Mouse (Mus musculus) heart, embryonic 13.5 days (tissue): ENCODE results near the gene Spi1. TPM values are rescaled to one million over a fixed set of nuclear protein-coding genes. Genes with fewer than 3 reads are reported as not detected.

ENCODE experiments used
- ATAC-seq: fragments of 200-750 bp; cut with Nextera tagmentation; 2 replicates; pipeline ENCODE4 v1.8.0; 2017; ENCODE audit warnings: moderate TSS enrichment; ENCODE audit not compliant: insufficient number of reproducible peaks, low FRiP score, low TSS enrichment; ENCODE audit errors: extremely low read depth
- H3K27ac ChIP-seq: fragments of 300-500 bp; sonication (generic); replicated peaks from 2 replicates; pipeline ENCODE4 v1.5.1; 2015; ENCODE audit warnings: moderate library complexity, mild to moderate bottlenecking, inconsistent platforms
- H3K27me3 ChIP-seq: fragments of 300-500 bp; sonication (generic); replicated peaks from 2 replicates; pipeline ENCODE4 v1.6.1; 2015; ENCODE audit warnings: mild to moderate bottlenecking, inconsistent platforms
- H3K36me3 ChIP-seq: fragments of 300-500 bp; sonication (generic); 2 replicates; pipeline ENCODE4 v1.6.1; 2015; ENCODE audit warnings: mild to moderate bottlenecking, inconsistent platforms
- H3K4me1 ChIP-seq: fragments of 300-500 bp; sonication (generic); 2 replicates; pipeline ENCODE4 v1.6.1; 2015; ENCODE audit warnings: inconsistent platforms
- H3K4me2 ChIP-seq: fragments of 300-500 bp; sonication (generic); 2 replicates; pipeline ENCODE4 v1.6.1; 2015; ENCODE audit warnings: inconsistent platforms, mild to moderate bottlenecking, moderate library complexity
- H3K4me3 ChIP-seq: fragments of 300-500 bp; sonication (generic); 2 replicates; pipeline ENCODE4 v1.5.1; 2015; ENCODE audit warnings: moderate library complexity, mild to moderate bottlenecking, inconsistent platforms
- H3K9ac ChIP-seq: fragments of 300-500 bp; sonication (generic); 2 replicates; pipeline ENCODE4 v1.6.1; 2015; ENCODE audit warnings: inconsistent platforms, mild to moderate bottlenecking, moderate library complexity
- H3K9me3 ChIP-seq: fragments of 300-500 bp; sonication (generic); 2 replicates; pipeline ENCODE4 v1.6.1; 2016; ENCODE audit warnings: inconsistent platforms
- WGBS: fragments of 180-500 bp; shearing (Covaris S2); methylation state at CpG from one replicate; pipeline ENCODE4 v1.1.7; 2015; ENCODE audit warnings: mixed read lengths; 5-methylcytosine and 5-hydroxymethylcytosine counted together
- polyA plus RNA-seq: library from polyadenylated mRNA; unstranded; fragments of >200 nt; fragmentation: Nextera tagmentation; extraction: Ambion mirVana; gene quantifications from 2 replicates; pipeline ENCODE4 v1.2.1, GENCODE M21; 2015

Spi1 gene
- polyA plus RNA-seq, 1 experiment from 2014 or later, result 3.5 TPM

GRCm38 (mm10) chr2:91114781-91115577, 32.8 kb downstream of the Spi1 start:
- Histone ChIP-seq H3K27me3 (no peaks in the 10 kb centered on the region), H3K4me1 (peaks cover 39% of the 10 kb centered on the region), H3K36me3 (peaks cover 9% of the 10 kb centered on the region), H3K9me3 (no peaks in the 10 kb centered on the region), H3K4me3 (peak overlapping the region; percentile 55), H3K4me2 (peak overlapping the region; percentile 88), H3K27ac (peak overlapping the region; percentile 61), H3K9ac (peak overlapping the region; percentile 84)
- no peak for ATAC-seq
- WGBS, result 8% methylated on average over 35 of the region's 42 CpGs

DNA sequence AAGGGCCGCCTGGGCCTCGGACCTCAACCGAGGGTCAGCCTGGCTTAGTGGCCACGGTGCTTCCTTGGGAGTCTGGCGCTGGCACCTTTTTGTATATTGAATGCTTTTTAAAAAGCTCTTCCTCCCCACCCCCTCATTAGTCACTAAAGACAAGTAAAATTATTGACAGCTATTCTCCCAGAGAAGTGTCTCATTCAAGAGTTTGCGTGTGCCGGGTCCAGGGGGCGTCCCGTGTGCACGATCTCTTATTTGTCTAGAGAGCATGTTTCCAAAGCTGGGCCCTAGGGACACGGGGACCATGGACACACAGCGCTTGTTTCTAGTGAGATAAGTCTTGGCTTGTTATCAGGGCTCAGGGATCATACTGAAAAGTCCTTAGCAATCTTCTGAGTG, 33.4 kb downstream of the Spi1 start:
- Histone ChIP-seq H3K27ac (peak overlapping the region; percentile 61), H3K36me3 (peaks cover 15% of the 10 kb centered on the region), H3K4me3 (peak overlapping the region; percentile 55), H3K9me3 (no peaks in the 10 kb centered on the region), H3K27me3 (no peaks in the 10 kb centered on the region), H3K9ac (peak overlapping the region; percentile 84), H3K4me1 (peaks cover 39% of the 10 kb centered on the region), H3K4me2 (peak overlapping the region; percentile 88)
- no peak for ATAC-seq
- 28% methylated on average over 12 of the region's 12 CpGs for WGBS

DNA sequence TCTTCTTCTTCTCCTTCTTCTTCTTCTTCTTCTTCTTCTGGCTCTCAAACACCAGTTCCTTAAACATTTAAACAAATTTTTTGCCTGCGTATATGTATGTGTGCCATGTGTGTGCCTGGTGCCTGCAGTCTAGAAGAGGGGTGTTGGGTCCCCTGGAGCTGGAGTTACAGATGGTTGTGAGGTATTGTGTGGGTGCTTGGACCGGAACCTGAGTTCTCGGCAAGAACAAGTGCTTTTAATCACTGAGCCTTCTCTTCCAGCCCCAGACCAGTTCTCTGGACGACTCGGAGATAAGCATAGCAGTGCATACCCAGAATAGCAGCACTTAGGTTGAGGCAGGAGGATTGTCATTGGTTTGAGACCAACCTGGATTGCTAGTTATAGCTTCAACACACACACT, 34.7 kb downstream of the Spi1 start:
- Histone ChIP-seq H3K4me3 (peak overlapping the region; percentile 75), H3K27me3 (no peaks in the 10 kb centered on the region), H3K9ac (0 out of 2 replicates have a peak overlapping the region, but pooled peaks have one; percentile 30)

DNA sequence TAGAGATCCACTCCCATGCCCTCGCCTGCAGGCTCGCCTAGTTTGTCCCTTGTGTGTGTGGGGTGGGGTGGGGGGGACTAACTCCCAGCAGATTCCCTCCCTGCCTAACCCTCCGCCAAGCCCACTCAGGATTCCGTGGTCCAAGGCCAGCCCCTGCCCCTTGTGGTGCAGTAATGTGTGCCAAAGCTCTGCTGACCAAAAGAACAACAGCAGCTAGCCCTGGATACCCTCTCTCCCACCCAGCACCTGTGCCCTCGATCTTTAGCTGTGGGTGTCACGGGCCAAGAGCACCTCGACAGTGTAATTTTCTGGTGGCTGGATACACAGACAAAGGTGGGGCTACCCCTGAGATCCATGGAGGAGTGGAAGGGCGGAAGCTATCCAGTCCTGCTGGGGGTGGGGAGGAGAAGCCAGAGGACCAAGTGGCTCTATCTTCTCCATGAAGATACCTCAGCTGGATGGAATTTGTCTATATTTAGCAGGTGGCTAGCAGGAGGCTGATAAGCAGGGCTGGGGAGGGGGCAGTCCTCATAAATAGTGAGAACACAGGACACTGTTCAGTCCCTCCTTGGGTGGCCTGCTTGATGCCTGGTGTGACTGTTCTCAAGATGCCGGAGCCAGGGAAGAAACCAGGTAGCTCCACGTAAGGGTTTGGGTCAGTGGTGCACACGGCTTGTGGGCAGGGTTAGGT, 35.5 kb downstream of the Spi1 start, which contains the start of gene Mybpc3:
TSS of gene Mybpc3 (plus strand) at position 560 of the 691 bp plus-strand sequence.
- Histone ChIP-seq H3K9me3 (no peaks in the 10 kb centered on the region), H3K4me2 (peak within 1 kb of the TSS; percentile 81), H3K9ac (peak within 1 kb of the TSS; percentile 95), H3K27me3 (no peaks in the 10 kb centered on the region), H3K4me1 (peaks cover 51% of the 10 kb centered on the region), H3K36me3 (peaks cover 37% of the 10 kb centered on the region), H3K4me3 (peak within 1 kb of the TSS; percentile 75), H3K27ac (peak within 1 kb of the TSS; percentile 98)
- WGBS, result 34% methylated on average over 11 of the region's 11 CpGs
- ATAC-seq, result peak; percentile 33; the same call in 1 of the 2 replicates

More for the DNA sequence above, 34.7 kb downstream of the Spi1 start:
- Histone ChIP-seq H3K4me2 (peak overlapping the region; percentile 81), H3K27ac (peak overlapping the region; percentile 98), H3K4me1 (peaks cover 50% of the 10 kb centered on the region), H3K36me3 (peaks cover 28% of the 10 kb centered on the region), H3K9me3 (no peaks in the 10 kb centered on the region)
- ATAC-seq, result no peak
- WGBS, result 34% methylated on average over 5 of the region's 5 CpGs

DNA sequence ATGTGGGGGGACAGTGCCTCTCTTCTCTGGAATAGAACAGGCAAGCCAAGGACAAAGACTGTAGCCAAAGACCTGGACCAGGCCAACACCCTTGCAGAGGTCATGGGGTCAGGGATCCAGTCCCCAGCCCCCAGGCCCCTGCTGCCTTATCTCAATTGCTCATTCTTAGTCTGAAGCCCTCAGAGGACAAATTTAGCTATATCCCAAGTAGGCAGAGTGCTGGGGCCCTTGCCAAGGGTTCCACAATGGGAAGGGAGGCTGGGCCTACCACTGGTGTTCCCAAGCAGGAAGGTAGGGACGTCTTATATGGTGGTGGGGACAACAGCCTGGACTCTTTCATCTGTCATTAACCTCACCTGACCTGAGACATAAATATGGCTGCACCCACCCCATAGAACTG, 36.5 kb downstream of the Spi1 start:
- H3K9me3 ChIP-seq, result no peaks in the 10 kb centered on the region
- H3K36me3 ChIP-seq, result peaks cover 46% of the 10 kb centered on the region
- peak overlapping the region; percentile 98 for H3K27ac ChIP-seq
- peak overlapping the region; percentile 95 for H3K9ac ChIP-seq
- 35% methylated on average over 1 of the region's 1 CpGs for whole genome bisulfite sequencing
- H3K4me2 ChIP-seq, result peak overlapping the region; percentile 81
- no peaks in the 10 kb centered on the region for H3K27me3 ChIP-seq
- H3K4me1 ChIP-seq, result peaks cover 53% of the 10 kb centered on the region
- H3K4me3 ChIP-seq, result peak overlapping the region; percentile 75
- peak; percentile 34; the same call in 1 of the 2 replicates for ATAC-seq

DNA sequence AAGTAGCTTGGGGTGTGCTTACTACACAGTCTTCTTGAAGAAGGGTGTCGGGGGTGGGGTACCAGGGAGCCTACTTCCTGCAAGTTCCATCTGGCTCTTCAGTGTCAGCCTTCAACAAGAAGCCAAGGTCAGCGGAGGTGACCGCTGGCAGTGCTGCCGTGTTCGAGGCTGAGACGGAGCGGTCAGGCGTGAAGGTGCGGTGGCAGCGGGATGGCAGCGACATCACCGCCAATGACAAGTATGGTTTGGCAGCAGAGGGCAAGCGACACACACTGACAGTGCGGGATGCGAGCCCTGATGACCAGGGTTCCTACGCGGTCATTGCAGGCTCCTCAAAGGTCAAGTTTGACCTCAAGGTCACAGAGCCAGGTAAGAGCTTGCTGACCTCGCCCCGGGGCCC, 36.9 kb downstream of the Spi1 start:
- ATAC-seq, result no peak
- Histone ChIP-seq H3K36me3 (peaks cover 50% of the 10 kb centered on the region), H3K4me1 (peaks cover 57% of the 10 kb centered on the region), H3K4me3 (peak overlapping the region; percentile 75), H3K9me3 (no peaks in the 10 kb centered on the region), H3K27me3 (no peaks in the 10 kb centered on the region), H3K9ac (peak overlapping the region; percentile 95), H3K4me2 (peak overlapping the region; percentile 81), H3K27ac (peak overlapping the region; percentile 98)
- 46% methylated on average over 19 of the region's 19 CpGs for WGBS

DNA sequence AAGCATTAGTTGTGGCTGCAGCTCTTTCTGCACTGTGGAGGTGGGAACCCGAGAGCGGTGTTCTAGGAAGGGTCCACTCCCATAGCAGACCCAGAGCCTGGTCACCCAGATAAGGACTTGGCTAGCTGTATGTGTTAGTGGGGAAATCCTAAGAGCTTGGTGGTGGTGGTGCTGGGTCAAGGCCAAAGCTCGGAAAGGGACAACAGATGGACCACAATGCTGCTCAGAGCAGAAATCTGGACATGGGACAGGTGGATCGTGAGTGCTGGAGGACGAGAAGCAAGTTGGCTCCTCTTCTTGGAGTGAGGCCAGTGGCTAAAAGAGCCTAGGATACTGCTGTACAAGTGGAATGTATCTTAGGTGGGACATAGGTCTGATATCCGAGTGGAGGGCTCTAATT, 37.4 kb downstream of the Spi1 start:
- 31% methylated on average over 6 of the region's 6 CpGs for WGBS
- Histone ChIP-seq H3K4me3 (peak overlapping the region; percentile 75), H3K27ac (peak overlapping the region; percentile 98), H3K4me1 (peaks cover 62% of the 10 kb centered on the region), H3K36me3 (peaks cover 55% of the 10 kb centered on the region), H3K9me3 (no peaks in the 10 kb centered on the region), H3K9ac (peak overlapping the region; percentile 95), H3K4me2 (peak overlapping the region; percentile 81), H3K27me3 (no peaks in the 10 kb centered on the region)
- no peak for ATAC-seq

DNA sequence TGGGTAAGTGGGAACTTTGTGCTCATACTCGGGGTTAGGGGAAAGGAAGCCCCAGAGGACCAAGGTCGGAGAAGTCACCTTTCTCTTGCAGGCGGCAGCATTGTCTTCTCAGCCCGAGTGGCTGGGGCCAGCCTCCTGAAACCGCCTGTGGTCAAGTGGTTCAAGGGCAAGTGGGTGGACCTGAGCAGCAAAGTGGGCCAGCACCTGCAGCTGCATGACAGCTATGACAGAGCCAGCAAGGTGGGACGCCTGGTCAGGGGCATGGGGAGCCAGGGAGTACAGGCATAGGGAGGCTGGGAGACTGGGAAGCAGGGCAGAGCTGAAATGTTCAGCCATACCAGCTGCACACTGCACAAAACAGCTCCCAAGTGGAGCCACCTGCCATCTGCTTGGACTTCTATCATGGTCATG, 38.1 kb downstream of the Spi1 start:
- H3K4me1 ChIP-seq, result peaks cover 68% of the 10 kb centered on the region
- 32% methylated on average over 6 of the region's 6 CpGs for WGBS
- peak overlapping the region; percentile 95 for H3K9ac ChIP-seq
- H3K9me3 ChIP-seq, result no peaks in the 10 kb centered on the region
- no peak for ATAC-seq
- peaks cover 62% of the 10 kb centered on the region for H3K36me3 ChIP-seq
- H3K27me3 ChIP-seq, result no peaks in the 10 kb centered on the region
- peak overlapping the region; percentile 75 for H3K4me3 ChIP-seq
- peak overlapping the region; percentile 98 for H3K27ac ChIP-seq
- H3K4me2 ChIP-seq, result peak overlapping the region; percentile 81

DNA sequence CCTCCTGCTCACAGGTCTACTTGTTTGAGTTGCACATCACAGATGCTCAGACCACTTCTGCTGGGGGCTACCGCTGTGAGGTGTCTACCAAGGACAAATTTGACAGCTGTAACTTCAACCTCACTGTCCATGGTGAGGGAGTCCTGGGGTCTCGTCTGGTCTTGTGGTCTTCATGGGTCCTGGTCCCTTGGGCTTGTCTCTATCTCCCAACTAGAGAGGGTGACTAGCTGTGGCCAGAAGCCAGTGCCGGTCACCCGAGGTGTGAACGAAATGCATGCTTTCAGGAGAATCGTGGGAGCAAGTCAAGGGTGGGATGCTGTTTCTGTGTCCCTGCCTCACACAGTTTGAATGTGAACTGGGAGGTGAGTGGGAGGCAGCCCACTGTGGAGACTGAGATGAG, 38.8 kb downstream of the Spi1 start:
- WGBS, result 44% methylated on average over 6 of the region's 6 CpGs
- Histone ChIP-seq H3K27me3 (no peaks in the 10 kb centered on the region), H3K4me2 (peak overlapping the region; percentile 81), H3K9me3 (no peaks in the 10 kb centered on the region), H3K36me3 (peaks cover 69% of the 10 kb centered on the region), H3K27ac (peak overlapping the region; percentile 98), H3K4me1 (peaks cover 66% of the 10 kb centered on the region), H3K4me3 (peak overlapping the region; percentile 75), H3K9ac (peak overlapping the region; percentile 95)
- no peak for ATAC-seq

DNA sequence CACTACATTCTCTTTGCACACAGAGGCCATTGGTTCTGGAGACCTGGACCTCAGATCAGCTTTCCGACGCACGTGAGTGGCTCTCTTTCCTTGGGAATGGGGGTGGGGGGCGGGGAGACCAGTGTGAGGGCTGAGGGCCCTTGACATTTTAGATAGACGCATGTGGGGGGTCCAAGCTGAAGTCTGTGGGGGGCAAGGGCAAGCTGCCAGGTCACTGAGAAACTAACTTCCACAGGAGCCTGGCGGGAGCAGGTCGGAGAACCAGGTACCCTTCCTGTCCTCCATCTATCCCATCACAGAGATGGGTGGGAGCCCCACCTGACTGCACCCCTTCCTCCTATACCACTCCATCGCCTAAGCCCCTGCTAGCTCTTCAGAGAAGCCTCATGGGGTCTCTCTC, 39.3 kb downstream of the Spi1 start:
- 39% methylated on average over 8 of the region's 8 CpGs for WGBS
- Histone ChIP-seq H3K36me3 (peaks cover 74% of the 10 kb centered on the region), H3K4me1 (peaks cover 67% of the 10 kb centered on the region), H3K27me3 (no peaks in the 10 kb centered on the region), H3K9me3 (no peaks in the 10 kb centered on the region), H3K27ac (peak overlapping the region; percentile 98), H3K9ac (peak overlapping the region; percentile 95), H3K4me3 (peak overlapping the region; percentile 75), H3K4me2 (peak overlapping the region; percentile 81)
- no peak for ATAC-seq

- 68% methylated on average over 6 of the region's 6 CpGs for WGBS
- Histone ChIP-seq H3K27me3 (no peaks in the 10 kb centered on the region), H3K27ac (peak overlapping the region; percentile 17; the same call in 1 of the 2 replicates), H3K4me3 (peak overlapping the region; percentile 75), H3K9me3 (no peaks in the 10 kb centered on the region), H3K4me2 (peak overlapping the region; percentile 81), H3K4me1 (peaks cover 69% of the 10 kb centered on the region), H3K9ac (peak overlapping the region; percentile 95), H3K36me3 (peaks cover 94% of the 10 kb centered on the region)
- ATAC-seq, result no peak
Measured at GRCm38 (mm10) chr2:91123521-91123920, 41.3 kb downstream of the Spi1 start.
